Mouse (Mus musculus) limb, embryonic 10.5 days (tissue): ENCODE results near the gene Lamtor1. TPM values are rescaled to one million over a fixed set of nuclear protein-coding genes. Genes with fewer than 3 reads are reported as not detected.

ENCODE experiments used
- DNase-seq: peaks from one replicate; pipeline ENCODE4 v3.0.0-alpha.2; 2017; ENCODE audit warnings: low spot score
- H3K27ac ChIP-seq: fragments of 300-500 bp; sonication (generic); 2 replicates; pipeline ENCODE4 v1.5.1; 2016; ENCODE audit warnings: mild to moderate bottlenecking
- H3K27me3 ChIP-seq: fragments of 300-500 bp; sonication (generic); 2 replicates; pipeline ENCODE4 v1.6.1; 2016; ENCODE audit warnings: low read depth, mild to moderate bottlenecking; ENCODE audit not compliant: poor library complexity, severe bottlenecking
- H3K36me3 ChIP-seq: fragments of 300-500 bp; sonication (generic); 2 replicates; pipeline ENCODE4 v1.6.1; 2016; ENCODE audit warnings: mild to moderate bottlenecking, moderate library complexity
- H3K4me1 ChIP-seq: fragments of 300-500 bp; sonication (generic); 2 replicates; pipeline ENCODE4 v1.6.1; 2016
- H3K4me3 ChIP-seq: fragments of 300-500 bp; sonication (generic); 2 replicates; pipeline ENCODE4 v1.5.1; 2016; ENCODE audit warnings: mild to moderate bottlenecking, moderate library complexity
- H3K9me3 ChIP-seq: fragments of 300-500 bp; sonication (generic); replicated peaks from 2 replicates; pipeline ENCODE4 v1.6.1; 2016; ENCODE audit warnings: mild to moderate bottlenecking
- WGBS: fragments of 180-500 bp; shearing (Covaris S2); methylation state at CpG from one replicate; pipeline ENCODE4 v1.1.7; 2016; 5-methylcytosine and 5-hydroxymethylcytosine counted together
- polyA plus RNA-seq: library from polyadenylated mRNA; unstranded; fragments of >200 nt; fragmentation: Nextera tagmentation; extraction: Ambion mirVana; gene quantifications from 2 replicates; pipeline ENCODE4 v1.2.1, GENCODE M21; 2016

The Lamtor1 gene
- polyA plus RNA-seq, 1 experiment from 2014 or later, result 181 TPM

GRCm38 (mm10) chr7:101875978-101876377, 29.7 kb upstream of the Lamtor1 start:
- Histone ChIP-seq H3K27ac (no peak overlapping the region), H3K4me1 (no peaks in the 10 kb centered on the region), H3K4me3 (no peak overlapping the region), H3K36me3 (no peaks in the 10 kb centered on the region), H3K9me3 (no peaks in the 10 kb centered on the region), H3K27me3 (no peaks in the 10 kb centered on the region)
- no peak for DNase-seq
- WGBS, result 100% methylated on average over 1 of the region's 1 CpGs

- Histone ChIP-seq H3K4me1 (no peaks in the 10 kb centered on the region), H3K9me3 (no peaks in the 10 kb centered on the region), H3K27me3 (no peaks in the 10 kb centered on the region), H3K4me3 (no peak overlapping the region), H3K36me3 (no peaks in the 10 kb centered on the region), H3K27ac (no peak overlapping the region)
- DNase-seq, result no peak
- WGBS, result 84% methylated on average over 4 of the region's 4 CpGs
These were observed 24.8 kb upstream of the Lamtor1 start for GRCm38 (mm10) chr7:101880855-101881254.

GRCm38 (mm10) chr7:101882413-101883154, 23.1 kb upstream of the Lamtor1 start:
- no peak overlapping the region for H3K27ac ChIP-seq
- no peaks in the 10 kb centered on the region for H3K9me3 ChIP-seq
- DNase-seq, result no peak
- no peaks in the 10 kb centered on the region for H3K4me1 ChIP-seq
- no peaks in the 10 kb centered on the region for H3K36me3 ChIP-seq
- WGBS, result 77% methylated on average over 9 of the region's 9 CpGs
- no peaks in the 10 kb centered on the region for H3K27me3 ChIP-seq
- no peak overlapping the region for H3K4me3 ChIP-seq

- H3K36me3 ChIP-seq, result no peaks in the 10 kb centered on the region
- no peaks in the 10 kb centered on the region for H3K4me1 ChIP-seq
- H3K27me3 ChIP-seq, result no peaks in the 10 kb centered on the region
- no peak overlapping the region for H3K27ac ChIP-seq
- no peak overlapping the region for H3K4me3 ChIP-seq
- no peak for DNase-seq
- H3K9me3 ChIP-seq, result no peaks in the 10 kb centered on the region
- WGBS, result 92% methylated on average over 4 of the region's 4 CpGs
These were observed 21.5 kb upstream of the Lamtor1 start for GRCm38 (mm10) chr7:101884160-101884559.

- Histone ChIP-seq H3K4me3 (no peak overlapping the region), H3K27ac (no peak overlapping the region), H3K27me3 (no peaks in the 10 kb centered on the region), H3K36me3 (no peaks in the 10 kb centered on the region), H3K4me1 (no peaks in the 10 kb centered on the region), H3K9me3 (no peaks in the 10 kb centered on the region)
- 87% methylated on average over 6 of the region's 6 CpGs for WGBS
- no peak for DNase-seq
These were observed 19.4 kb upstream of the Lamtor1 start for GRCm38 (mm10) chr7:101886274-101886673.

- no peaks in the 10 kb centered on the region for H3K27me3 ChIP-seq
- H3K27ac ChIP-seq, result no peak overlapping the region
- no peak for DNase-seq
- 84% methylated on average over 4 of the region's 4 CpGs for WGBS
- H3K36me3 ChIP-seq, result no peaks in the 10 kb centered on the region
- H3K9me3 ChIP-seq, result no peaks in the 10 kb centered on the region
- H3K4me3 ChIP-seq, result no peak overlapping the region
- H3K4me1 ChIP-seq, result no peaks in the 10 kb centered on the region
These were observed 17.2 kb upstream of the Lamtor1 start for GRCm38 (mm10) chr7:101888460-101888859.

- H3K4me3 ChIP-seq, result peak overlapping the region; percentile 67
- H3K36me3 ChIP-seq, result peaks cover 18% of the 10 kb centered on the region
- H3K9me3 ChIP-seq, result no peaks in the 10 kb centered on the region
- peak overlapping the region; percentile 95 for H3K27ac ChIP-seq
- no peak for DNase-seq
- H3K27me3 ChIP-seq, result no peaks in the 10 kb centered on the region
- H3K4me1 ChIP-seq, result peaks cover 8% of the 10 kb centered on the region; the same call in 1 of the 2 replicates
- 38% methylated on average over 9 of the region's 9 CpGs for WGBS
These were observed 10.0 kb upstream of the Lamtor1 start for GRCm38 (mm10) chr7:101895695-101896094.

GRCm38 (mm10) chr7:101896104-101897066, 9.3 kb upstream of the Lamtor1 start:
- Histone ChIP-seq H3K27me3 (no peaks in the 10 kb centered on the region), H3K27ac (peak overlapping the region; percentile 95), H3K4me1 (peaks cover 13% of the 10 kb centered on the region), H3K9me3 (no peaks in the 10 kb centered on the region), H3K36me3 (peaks cover 21% of the 10 kb centered on the region), H3K4me3 (peak overlapping the region; percentile 67)
- DNase-seq, result peak; percentile 94
- WGBS, result under 1% methylated on average over 57 of the region's 57 CpGs

- H3K4me1 ChIP-seq, result peaks cover 17% of the 10 kb centered on the region
- no peak for DNase-seq
- peak overlapping the region; percentile 16 for H3K27ac ChIP-seq
- WGBS, result 93% methylated on average over 16 of the region's 16 CpGs
- H3K36me3 ChIP-seq, result peaks cover 34% of the 10 kb centered on the region
- no peaks in the 10 kb centered on the region for H3K27me3 ChIP-seq
- H3K9me3 ChIP-seq, result no peaks in the 10 kb centered on the region
- H3K4me3 ChIP-seq, result 0 out of 2 replicates have a peak overlapping the region, but pooled peaks have one; percentile 6
These were observed 5.2 kb upstream of the Lamtor1 start for GRCm38 (mm10) chr7:101900331-101901097.

- Histone ChIP-seq H3K9me3 (no peaks in the 10 kb centered on the region), H3K4me3 (no peak overlapping the region), H3K27me3 (no peaks in the 10 kb centered on the region), H3K27ac (no peak overlapping the region), H3K36me3 (peaks cover 34% of the 10 kb centered on the region), H3K4me1 (peaks cover 23% of the 10 kb centered on the region)
- DNase-seq, result no peak
- 94% methylated on average over 10 of the region's 10 CpGs for WGBS
These were observed 3.7 kb upstream of the Lamtor1 start for GRCm38 (mm10) chr7:101901969-101902368.

- Histone ChIP-seq H3K4me3 (no peak overlapping the region), H3K27ac (no peak overlapping the region), H3K4me1 (peaks cover 26% of the 10 kb centered on the region), H3K9me3 (no peaks in the 10 kb centered on the region), H3K27me3 (no peaks in the 10 kb centered on the region), H3K36me3 (peaks cover 34% of the 10 kb centered on the region)
- DNase-seq, result no peak
These were observed 2.9 kb upstream of the Lamtor1 start for GRCm38 (mm10) chr7:101902846-101903245.

GRCm38 (mm10) chr7:101906287-101906681, 580 bp downstream of the Lamtor1 start, which contains the start of gene Tomt:
TSS of gene Tomt (minus strand) at chr7:101906359.
- Histone ChIP-seq H3K27me3 (no peaks in the 10 kb centered on the region), H3K9me3 (no peaks in the 10 kb centered on the region), H3K4me3 (peak within 1 kb of the TSS; percentile 77), H3K27ac (peak within 1 kb of the TSS; percentile 96), H3K36me3 (peaks cover 45% of the 10 kb centered on the region), H3K4me1 (peaks cover 26% of the 10 kb centered on the region)
- WGBS, result 17% methylated on average over 11 of the region's 11 CpGs
- DNase-seq, result no peak
